Mouse (Mus musculus) hindbrain, postnatal 0 days (tissue): ENCODE measurements at regions not wholly inside any gene's neighbourhood (a gene's known extent, or its start where the extent isn't known, plus 50 kb on each side); places are given as distances from the start of the nearest gene placed in this dataset.
A peak's percentile ranks its signal among the peaks of the same experiment; 100 is the strongest.

ENCODE experiments used
- ATAC-seq: fragments of 200-750 bp; cut with Nextera tagmentation; 2 replicates; pipeline ENCODE4 v1.8.0; 2017; ENCODE audit warnings: mild to moderate bottlenecking, moderate TSS enrichment, moderate library complexity
- DNase-seq: peaks from one replicate; pipeline ENCODE4 v3.0.0-alpha.2; 2015; ENCODE audit warnings: low spot score
- H3K27ac ChIP-seq: fragments of 300-500 bp; sonication (generic); 2 replicates; pipeline ENCODE4 v1.5.1; 2014; ENCODE audit warnings: mild to moderate bottlenecking
- H3K27me3 ChIP-seq: fragments of 300-500 bp; sonication (generic); 2 replicates; pipeline ENCODE4 v1.6.1; 2014; ENCODE audit warnings: low read length, mixed read lengths; ENCODE audit not compliant: insufficient read depth
- H3K36me3 ChIP-seq: fragments of 300-500 bp; sonication (generic); 2 replicates; pipeline ENCODE4 v1.6.1; 2014; ENCODE audit warnings: low read length, mixed read lengths; ENCODE audit not compliant: insufficient read depth
- H3K4me1 ChIP-seq: fragments of 300-500 bp; sonication (generic); 2 replicates; pipeline ENCODE4 v1.6.1; 2014; ENCODE audit warnings: antibody characterized with exemption, low read length, mixed read lengths; ENCODE audit not compliant: insufficient read depth
- H3K4me2 ChIP-seq: fragments of 300-500 bp; sonication (generic); 2 replicates; pipeline ENCODE4 v1.6.1; 2014; ENCODE audit warnings: low read depth, mild to moderate bottlenecking, low read length, moderate library complexity, mixed read lengths
- H3K4me3 ChIP-seq: fragments of 300-500 bp; sonication (generic); 2 replicates; pipeline ENCODE4 v1.5.1; 2014; ENCODE audit warnings: low read length
- H3K9ac ChIP-seq: fragments of 300-500 bp; sonication (generic); replicated peaks from 2 replicates; pipeline ENCODE4 v1.6.1; 2014; ENCODE audit warnings: mild to moderate bottlenecking, low read length, moderate library complexity, mixed read lengths
- H3K9me3 ChIP-seq: fragments of 300-500 bp; sonication (generic); 2 replicates; pipeline ENCODE4 v1.6.1; 2016; ENCODE audit warnings: low read length, mixed read lengths
- CTCF ChIP-seq: IDR thresholded peaks from 2 replicates; pipeline ENCODE4 v1.5.1; 2016; ENCODE audit warnings: antibody characterized with exemption, control low read depth, low read depth
- WGBS: fragments of 180-500 bp; shearing (Covaris S2); extraction: QIAGEN DNeasy Blood & Tissue Kit; methylation state at CpG from one replicate; pipeline ENCODE4 v1.1.7; 2014; 5-methylcytosine and 5-hydroxymethylcytosine counted together

DNA sequence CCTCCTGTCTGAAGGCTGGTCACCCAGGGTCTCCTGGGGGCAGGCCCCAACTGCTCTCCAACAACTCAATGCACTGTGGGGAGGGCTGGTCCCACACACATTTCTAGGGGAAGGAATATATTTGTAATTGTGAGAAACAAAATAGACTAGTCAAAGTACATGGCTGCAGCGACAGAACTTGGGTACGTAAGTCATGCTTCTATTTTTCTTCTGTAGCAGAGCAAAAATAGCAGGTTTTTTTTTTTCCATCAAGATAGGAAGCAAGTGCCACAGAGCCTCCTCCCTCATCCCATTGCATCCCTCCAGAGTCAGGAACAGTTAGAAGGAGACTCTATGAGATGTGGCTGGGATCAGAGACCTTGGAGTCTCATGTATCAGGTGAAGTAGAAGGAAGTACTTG lies 124.9 kb upstream of the Tnr start:
- ATAC-seq (no peak), DNase-seq (no peak)
- Histone ChIP-seq H3K27me3 (no peaks in the 10 kb centered on the region), H3K27ac (no peak overlapping the region), H3K4me1 (no peaks in the 10 kb centered on the region), H3K9me3 (no peaks in the 10 kb centered on the region), H3K4me3 (no peak overlapping the region), H3K4me2 (no peak overlapping the region), H3K36me3 (no peaks in the 10 kb centered on the region), H3K9ac (no peak overlapping the region)
- TF ChIP-seq CTCF = no peak
- 92% methylated on average over 2 of the region's 2 CpGs for WGBS

DNA sequence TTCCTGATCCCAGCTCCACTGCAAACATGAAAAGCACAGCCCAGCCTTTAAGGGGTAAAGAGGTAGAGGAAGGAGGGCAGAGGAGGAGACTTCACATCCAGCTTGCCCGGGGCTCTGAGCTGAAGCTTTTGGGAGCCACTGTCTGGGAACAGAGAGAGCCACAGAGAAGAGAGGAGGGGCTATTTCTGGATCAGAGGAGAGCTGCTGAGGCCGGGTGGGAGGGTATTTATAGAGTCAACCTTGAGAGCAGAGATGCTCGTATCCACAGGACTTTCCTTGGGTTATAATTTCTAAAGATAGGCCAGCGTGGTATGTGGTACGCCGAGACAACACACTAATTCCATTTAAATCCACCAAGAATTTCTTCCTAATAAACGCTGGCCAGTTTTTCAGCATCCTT lies 117.3 kb upstream of the Tnr start:
- H3K27me3 ChIP-seq = no peaks in the 10 kb centered on the region
- no peak overlapping the region for H3K27ac ChIP-seq
- H3K36me3 ChIP-seq = no peaks in the 10 kb centered on the region
- no peak for ATAC-seq
- no peaks in the 10 kb centered on the region for H3K9me3 ChIP-seq
- H3K4me3 ChIP-seq = no peak overlapping the region
- no peaks in the 10 kb centered on the region for H3K4me1 ChIP-seq
- no peak overlapping the region for H3K9ac ChIP-seq
- TF ChIP-seq CTCF = no peak
- no peak overlapping the region for H3K4me2 ChIP-seq
- 87% methylated on average over 7 of the region's 7 CpGs for WGBS
- no peak for DNase-seq

DNA sequence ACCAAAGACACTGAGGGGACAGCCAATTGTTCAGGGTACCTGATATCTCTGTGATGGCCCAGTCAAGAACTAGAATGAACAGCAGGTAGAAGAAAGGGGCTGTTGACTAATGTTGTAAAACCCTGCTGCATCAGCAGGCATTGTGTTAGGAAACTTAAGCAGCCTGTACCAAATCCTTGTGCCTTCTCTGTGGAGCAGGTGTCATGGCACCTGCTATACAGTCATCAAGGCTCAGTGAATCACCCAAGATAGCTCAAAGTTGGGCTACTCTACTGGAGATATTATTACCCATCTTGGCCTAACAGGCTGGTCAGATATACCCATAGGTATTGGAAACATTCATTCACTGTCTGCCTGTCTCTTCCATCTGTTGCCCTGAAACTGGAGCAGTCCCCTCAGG lies 116.8 kb upstream of the Tnr start:
- H3K4me3 ChIP-seq = no peak overlapping the region
- ATAC-seq (no peak), DNase-seq (no peak)
- H3K9me3 ChIP-seq = no peaks in the 10 kb centered on the region
- no peak overlapping the region for H3K4me2 ChIP-seq
- no peak overlapping the region for H3K27ac ChIP-seq
- H3K36me3 ChIP-seq = no peaks in the 10 kb centered on the region
- no peak overlapping the region for H3K9ac ChIP-seq
- no peaks in the 10 kb centered on the region for H3K4me1 ChIP-seq
- H3K27me3 ChIP-seq = no peaks in the 10 kb centered on the region
- TF ChIP-seq CTCF = no peak

DNA sequence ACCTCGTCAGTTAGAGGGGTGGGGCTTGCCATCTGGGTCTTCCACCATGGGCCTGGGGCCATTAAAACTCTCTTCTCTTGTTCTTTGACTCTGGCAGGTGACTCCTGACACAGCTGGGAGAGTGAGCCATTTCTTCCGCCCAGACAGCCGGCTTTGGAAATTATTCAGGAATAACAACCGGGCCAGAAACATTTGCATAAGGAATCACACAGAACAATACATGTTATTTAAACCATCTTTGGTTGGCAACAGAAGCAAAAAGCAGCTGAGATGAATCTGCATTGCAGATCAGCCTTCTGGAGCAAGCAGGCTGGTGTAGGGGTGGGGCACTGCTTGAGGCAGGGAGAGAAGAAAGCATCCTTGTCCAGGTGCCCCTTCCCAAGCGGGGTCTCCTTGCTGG lies 110.2 kb upstream of the Tnr start:
- Histone ChIP-seq H3K9me3 (no peaks in the 10 kb centered on the region), H3K27me3 (no peaks in the 10 kb centered on the region), H3K27ac (no peak overlapping the region), H3K4me2 (no peak overlapping the region), H3K4me1 (0 out of 2 replicates have a peak, but pooled peaks cover 3% of the 10 kb centered on the region), H3K4me3 (no peak overlapping the region), H3K9ac (no peak overlapping the region), H3K36me3 (no peaks in the 10 kb centered on the region)
- no peak for TF ChIP-seq CTCF
- DNase-seq (peak; percentile 47), ATAC-seq (peak; percentile 62)
- WGBS = 21% methylated on average over 5 of the region's 5 CpGs

DNA sequence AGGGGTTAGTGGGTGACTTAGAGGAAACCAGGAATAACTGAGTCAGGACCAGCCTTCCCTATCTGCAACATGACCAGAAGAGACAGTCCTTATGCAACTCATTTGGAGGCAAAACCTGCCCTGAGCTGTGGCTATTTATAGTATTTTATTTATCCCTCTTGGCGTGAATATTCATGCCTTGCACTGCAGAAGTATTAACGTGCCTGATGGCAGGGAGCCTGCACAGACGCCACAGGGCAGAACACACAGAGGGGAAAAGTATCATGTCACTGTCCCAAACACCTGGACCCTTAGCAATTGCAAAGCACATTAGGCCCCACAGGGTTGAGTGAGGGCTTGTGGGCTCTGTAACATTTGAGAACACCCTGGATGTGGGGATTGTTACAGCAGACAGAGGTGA lies 107.9 kb upstream of the Tnr start:
- no peak overlapping the region for H3K4me2 ChIP-seq
- WGBS = 32% methylated on average over 3 of the region's 3 CpGs
- 0 out of 2 replicates have a peak, but pooled peaks cover 3% of the 10 kb centered on the region for H3K4me1 ChIP-seq
- DNase-seq (no peak), ATAC-seq (no peak)
- H3K27me3 ChIP-seq = no peaks in the 10 kb centered on the region
- H3K9ac ChIP-seq = no peak overlapping the region
- H3K4me3 ChIP-seq = no peak overlapping the region
- no peaks in the 10 kb centered on the region for H3K9me3 ChIP-seq
- TF ChIP-seq CTCF = no peak
- H3K36me3 ChIP-seq = no peaks in the 10 kb centered on the region
- H3K27ac ChIP-seq = no peak overlapping the region

DNA sequence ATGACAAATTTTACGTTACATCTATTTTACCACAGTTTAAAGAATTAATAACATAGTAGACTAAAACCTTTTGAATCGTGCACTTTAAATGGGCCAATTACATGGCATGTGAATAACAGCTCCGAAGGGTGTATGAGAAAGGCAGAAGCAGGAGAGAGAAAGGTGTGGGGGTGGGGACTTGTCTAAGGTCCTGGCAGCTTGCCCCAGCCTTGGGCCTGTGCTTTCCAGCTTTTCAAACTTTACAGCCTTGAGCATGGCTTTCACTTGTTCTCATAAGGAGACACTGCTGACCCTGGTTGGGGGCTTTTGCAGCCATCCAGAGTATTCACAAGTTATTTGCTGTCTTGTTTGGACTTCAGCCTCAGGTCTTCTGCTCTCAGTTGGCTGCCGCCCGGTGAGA lies 106.4 kb upstream of the Tnr start:
- Histone ChIP-seq H3K36me3 (no peaks in the 10 kb centered on the region), H3K9ac (no peak overlapping the region), H3K4me1 (0 out of 2 replicates have a peak, but pooled peaks cover 3% of the 10 kb centered on the region), H3K9me3 (no peaks in the 10 kb centered on the region), H3K4me3 (no peak overlapping the region), H3K27ac (no peak overlapping the region), H3K4me2 (no peak overlapping the region), H3K27me3 (no peaks in the 10 kb centered on the region)
- no peak for DNase-seq
- ATAC-seq = no peak
- no peak for TF ChIP-seq CTCF
- 59% methylated on average over 5 of the region's 5 CpGs for WGBS

DNA sequence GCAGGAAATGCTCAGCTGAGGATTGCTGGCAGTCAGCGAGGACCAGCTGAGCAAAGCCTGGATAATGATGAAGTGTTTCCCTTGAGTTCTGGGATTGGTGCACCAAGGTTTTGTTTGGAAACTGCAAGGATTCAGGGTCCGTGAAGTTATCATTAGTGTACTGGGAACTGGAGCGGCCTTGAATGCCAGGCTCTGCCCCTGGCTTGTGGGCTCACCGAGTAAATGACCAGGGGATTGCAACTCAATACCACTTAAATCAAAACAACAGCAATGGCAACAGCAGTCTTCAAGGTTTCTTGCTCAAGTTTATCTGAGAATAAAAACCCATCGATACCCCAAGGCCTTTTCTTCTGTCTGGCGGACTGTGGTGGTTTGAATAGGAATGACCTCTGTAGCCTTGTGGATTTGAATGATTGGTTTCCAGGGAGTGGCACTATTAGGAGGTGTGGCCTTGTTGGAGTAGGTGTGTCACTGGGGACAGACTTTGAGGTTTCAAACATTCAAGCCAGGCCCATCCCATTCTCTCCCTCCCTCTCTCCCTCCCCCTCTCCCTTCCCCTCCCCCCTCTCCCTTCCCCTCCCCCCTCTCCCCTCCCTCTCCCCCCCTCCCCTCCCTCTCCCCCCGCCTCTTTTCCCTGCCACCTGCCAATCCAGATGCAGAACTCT lies 104.1 kb upstream of the Tnr start:
- Histone ChIP-seq H3K4me2 (no peak overlapping the region), H3K9ac (no peak overlapping the region), H3K4me3 (no peak overlapping the region), H3K9me3 (no peaks in the 10 kb centered on the region), H3K27me3 (no peaks in the 10 kb centered on the region), H3K4me1 (0 out of 2 replicates have a peak, but pooled peaks cover 3% of the 10 kb centered on the region), H3K27ac (no peak overlapping the region), H3K36me3 (no peaks in the 10 kb centered on the region)
- ATAC-seq (no peak), DNase-seq (no peak)
- WGBS = 69% methylated on average over 6 of the region's 7 CpGs
- TF ChIP-seq CTCF = no peak
